Mouse (Mus musculus) T-helper 1 cell (primary cell): Measurements from ENCODE around the gene Chst3.
"Not testable (repeated sequence)": the region's sequence is repeated elsewhere in the genome, so short reads cannot be mapped to it uniquely, and the experiment has no call there.

ENCODE experiments used
- in situ Hi-C: fragments of 300-600 bp; cut with MboI, MseI; formaldehyde crosslinking; loops from one replicate; pipeline ENCODE4 v1.15.1; 2025; ENCODE audit warnings: high pct_unique_total_duplicates

The Chst3 gene

GRCm38 (mm10) chr10:60200996-60201395 is 18.1 kb downstream of the Chst3 start:
- in situ Hi-C loops, result no loop called here

GRCm38 (mm10) chr10:60199378-60199777 is 19.7 kb downstream of the Chst3 start:
- in situ Hi-C loops, result no loop called here

- in situ Hi-C loops, result no loop called here
Observed at GRCm38 (mm10) chr10:60197406-60197821, 21.6 kb downstream of the Chst3 start.

- in situ Hi-C loops, result no loop called here
Observed at GRCm38 (mm10) chr10:60196971-60197370, 22.1 kb downstream of the Chst3 start.

GRCm38 (mm10) chr10:60195087-60195486 is 24.0 kb downstream of the Chst3 start:
- in situ Hi-C loops, result no loop called here

- in situ Hi-C loops, result no loop called here
Observed at GRCm38 (mm10) chr10:60193532-60194423, 25.3 kb downstream of the Chst3 start.

- in situ Hi-C loops, result no loop called here
Observed at GRCm38 (mm10) chr10:60191796-60192195, 27.3 kb downstream of the Chst3 start.

GRCm38 (mm10) chr10:60189534-60190186 is 29.4 kb downstream of the Chst3 start:
- in situ Hi-C loops, result loop anchor here (5.0 kb wide), 1 partner anchor 48 kb away; no protein-coding TSS in a partner anchor

- in situ Hi-C loops, result loop anchor here (5.0 kb wide), 1 partner anchor 51 kb away; no protein-coding TSS in a partner anchor
Observed at GRCm38 (mm10) chr10:60186191-60186945, 32.7 kb downstream of the Chst3 start.

GRCm38 (mm10) chr10:60185023-60185709 is 33.9 kb downstream of the Chst3 start:
- in situ Hi-C loops, result loop anchor here (5.0 kb wide), 1 partner anchor 52 kb away; no protein-coding TSS in a partner anchor

GRCm38 (mm10) chr10:60175306-60175705 is 43.8 kb downstream of the Chst3 start:
- in situ Hi-C loops, result not testable (repeated sequence)

- in situ Hi-C loops, result no loop called here
Observed at GRCm38 (mm10) chr10:60174506-60174905, 44.6 kb downstream of the Chst3 start.

GRCm38 (mm10) chr10:60173035-60173434 is 46.0 kb downstream of the Chst3 start:
- in situ Hi-C loops, result no loop called here

- in situ Hi-C loops, result no loop called here
Observed at GRCm38 (mm10) chr10:60172306-60172705, 46.8 kb downstream of the Chst3 start.

GRCm38 (mm10) chr10:60171368-60171767 is 47.7 kb downstream of the Chst3 start:
- in situ Hi-C loops, result no loop called here

- in situ Hi-C loops, result no loop called here
Observed at GRCm38 (mm10) chr10:60170326-60171089, 48.6 kb downstream of the Chst3 start.

GRCm38 (mm10) chr10:60168960-60169359 is 50.1 kb downstream of the Chst3 start:
- in situ Hi-C loops, result no loop called here

- in situ Hi-C loops, result no loop called here
Observed at GRCm38 (mm10) chr10:60168306-60168705, 50.8 kb downstream of the Chst3 start.

GRCm38 (mm10) chr10:60166068-60166467 is 53.0 kb downstream of the Chst3 start:
- in situ Hi-C loops, result no loop called here

GRCm38 (mm10) chr10:60164869-60165268 is 54.2 kb downstream of the Chst3 start:
- in situ Hi-C loops, result no loop called here

- in situ Hi-C loops, result no loop called here
Observed at GRCm38 (mm10) chr10:60162973-60163255, 56.1 kb downstream of the Chst3 start.
